Mouse (Mus musculus): ENCODE data around the gene Tdrd3. TPM values are rescaled to one million over a fixed set of nuclear protein-coding genes. Genes with fewer than 3 reads are reported as not detected.

Gene Tdrd3
- polyA plus RNA-seq, 1 experiment from 2014 or later: 46.5 TPM

GRCm38 (mm10) chr14:87459777-87460176, 43.3 kb downstream of the Tdrd3 start:
- Histone ChIP-seq H3K9me3 (no peaks in the 10 kb centered on the region), H3K4me1 (replicated peaks) (peaks cover 5% of the 10 kb centered on the region), H3K36me3 (peaks cover 12% of the 10 kb centered on the region), H3K4me3 (replicated peaks) (no peak overlapping the region), H3K9ac (replicated peaks) (no peak overlapping the region), H3K4me2 (no peak overlapping the region), H3K27me3 (no peaks in the 10 kb centered on the region), H3K27ac (no peak overlapping the region)
- ATAC-seq (ENCODE audit: insufficient number of reproducible peaks, insufficient read depth, low FRiP score, low TSS enrichment, low read depth): no peak
- 88% methylated on average over 1 of the region's 1 CpGs for WGBS

GRCm38 (mm10) chr14:87461543-87461942, 45.1 kb downstream of the Tdrd3 start:
- 84% methylated on average over 12 of the region's 12 CpGs for WGBS
- no peak for ATAC-seq (ENCODE audit: insufficient number of reproducible peaks, insufficient read depth, low FRiP score, low TSS enrichment, low read depth)
- H3K27me3 ChIP-seq: no peaks in the 10 kb centered on the region
- H3K27ac ChIP-seq: no peak overlapping the region
- no peaks in the 10 kb centered on the region for H3K9me3 ChIP-seq
- H3K36me3 ChIP-seq: peaks cover 16% of the 10 kb centered on the region
- no peak overlapping the region for H3K9ac ChIP-seq (replicated peaks)
- H3K4me2 ChIP-seq: no peak overlapping the region
- no peak overlapping the region for H3K4me3 ChIP-seq (replicated peaks)
- no peaks in the 10 kb centered on the region for H3K4me1 ChIP-seq (replicated peaks)

GRCm38 (mm10) chr14:87463963-87464654, 47.7 kb downstream of the Tdrd3 start:
- Histone ChIP-seq H3K27me3 (no peaks in the 10 kb centered on the region), H3K27ac (no peak overlapping the region), H3K4me1 (replicated peaks) (no peaks in the 10 kb centered on the region), H3K9ac (replicated peaks) (no peak overlapping the region), H3K4me3 (replicated peaks) (no peak overlapping the region), H3K36me3 (peaks cover 16% of the 10 kb centered on the region; the same call in 1 of the 2 replicates), H3K9me3 (no peaks in the 10 kb centered on the region), H3K4me2 (no peak overlapping the region)
- WGBS: 19% methylated on average over 11 of the region's 11 CpGs
- no peak; the same call in 1 of the 2 replicates for ATAC-seq (ENCODE audit: insufficient number of reproducible peaks, insufficient read depth, low FRiP score, low TSS enrichment, low read depth)

- no peaks in the 10 kb centered on the region for H3K27me3 ChIP-seq
- no peaks in the 10 kb centered on the region for H3K4me1 ChIP-seq (replicated peaks)
- H3K4me2 ChIP-seq: no peak overlapping the region
- H3K4me3 ChIP-seq (replicated peaks): no peak overlapping the region
- H3K27ac ChIP-seq: no peak overlapping the region
- no peaks in the 10 kb centered on the region for H3K9me3 ChIP-seq
- peaks cover 15% of the 10 kb centered on the region; the same call in 1 of the 2 replicates for H3K36me3 ChIP-seq
- no peak overlapping the region for H3K9ac ChIP-seq (replicated peaks)
- no peak for ATAC-seq (ENCODE audit: insufficient number of reproducible peaks, insufficient read depth, low FRiP score, low TSS enrichment, low read depth)
Measured at GRCm38 (mm10) chr14:87464655-87465054, 48.2 kb downstream of the Tdrd3 start.

GRCm38 (mm10) chr14:87467586-87467985, 51.1 kb downstream of the Tdrd3 start:
- Histone ChIP-seq H3K27ac (no peak overlapping the region), H3K4me3 (replicated peaks) (no peak overlapping the region), H3K9ac (replicated peaks) (no peak overlapping the region), H3K9me3 (no peaks in the 10 kb centered on the region), H3K36me3 (peaks cover 17% of the 10 kb centered on the region; the same call in 1 of the 2 replicates), H3K4me1 (replicated peaks) (no peaks in the 10 kb centered on the region), H3K27me3 (no peaks in the 10 kb centered on the region), H3K4me2 (no peak overlapping the region)
- no peak for ATAC-seq (ENCODE audit: insufficient number of reproducible peaks, insufficient read depth, low FRiP score, low TSS enrichment, low read depth)
- WGBS: 89% methylated on average over 12 of the region's 12 CpGs

- Histone ChIP-seq H3K27ac (no peak overlapping the region), H3K27me3 (no peaks in the 10 kb centered on the region), H3K9ac (replicated peaks) (no peak overlapping the region), H3K9me3 (no peaks in the 10 kb centered on the region), H3K4me1 (replicated peaks) (no peaks in the 10 kb centered on the region), H3K4me3 (replicated peaks) (no peak overlapping the region), H3K36me3 (peaks cover 40% of the 10 kb centered on the region; the same call in 1 of the 2 replicates), H3K4me2 (no peak overlapping the region)
- 75% methylated on average over 1 of the region's 1 CpGs for WGBS
- no peak for ATAC-seq (ENCODE audit: insufficient number of reproducible peaks, insufficient read depth, low FRiP score, low TSS enrichment, low read depth)
Measured at GRCm38 (mm10) chr14:87471521-87471920, 55.1 kb downstream of the Tdrd3 start.

- Histone ChIP-seq H3K9ac (replicated peaks) (no peak overlapping the region), H3K27ac (no peak overlapping the region), H3K27me3 (no peaks in the 10 kb centered on the region), H3K4me2 (no peak overlapping the region), H3K4me1 (replicated peaks) (no peaks in the 10 kb centered on the region), H3K9me3 (no peaks in the 10 kb centered on the region), H3K36me3 (peaks cover 34% of the 10 kb centered on the region; the same call in 1 of the 2 replicates), H3K4me3 (replicated peaks) (no peak overlapping the region)
- WGBS: 72% methylated on average over 2 of the region's 2 CpGs
- ATAC-seq (ENCODE audit: insufficient number of reproducible peaks, insufficient read depth, low FRiP score, low TSS enrichment, low read depth): no peak
Measured at GRCm38 (mm10) chr14:87472782-87473181, 56.3 kb downstream of the Tdrd3 start.

GRCm38 (mm10) chr14:87475721-87476359, 59.4 kb downstream of the Tdrd3 start:
- Histone ChIP-seq H3K36me3 (peaks cover 44% of the 10 kb centered on the region), H3K27ac (no peak overlapping the region), H3K4me3 (replicated peaks) (no peak overlapping the region), H3K4me1 (replicated peaks) (no peaks in the 10 kb centered on the region), H3K9me3 (no peaks in the 10 kb centered on the region), H3K4me2 (no peak overlapping the region), H3K27me3 (no peaks in the 10 kb centered on the region), H3K9ac (replicated peaks) (no peak overlapping the region)
- 75% methylated on average over 10 of the region's 10 CpGs for WGBS
- no peak for ATAC-seq (ENCODE audit: insufficient number of reproducible peaks, insufficient read depth, low FRiP score, low TSS enrichment, low read depth)

- Histone ChIP-seq H3K4me3 (replicated peaks) (no peak overlapping the region), H3K4me1 (replicated peaks) (no peaks in the 10 kb centered on the region), H3K27ac (no peak overlapping the region), H3K27me3 (no peaks in the 10 kb centered on the region), H3K9ac (replicated peaks) (no peak overlapping the region), H3K4me2 (no peak overlapping the region), H3K9me3 (no peaks in the 10 kb centered on the region), H3K36me3 (peaks cover 50% of the 10 kb centered on the region)
- ATAC-seq (ENCODE audit: insufficient number of reproducible peaks, insufficient read depth, low FRiP score, low TSS enrichment, low read depth): no peak
- 42% methylated on average over 2 of the region's 3 CpGs for WGBS
Measured at GRCm38 (mm10) chr14:87478339-87478951, 62.0 kb downstream of the Tdrd3 start.

GRCm38 (mm10) chr14:87485888-87486287, 69.4 kb downstream of the Tdrd3 start:
- no peak overlapping the region for H3K4me3 ChIP-seq (replicated peaks)
- H3K9ac ChIP-seq (replicated peaks): no peak overlapping the region
- H3K36me3 ChIP-seq: peaks cover 42% of the 10 kb centered on the region
- no peaks in the 10 kb centered on the region for H3K4me1 ChIP-seq (replicated peaks)
- ATAC-seq (ENCODE audit: insufficient number of reproducible peaks, insufficient read depth, low FRiP score, low TSS enrichment, low read depth): no peak
- no peak overlapping the region for H3K4me2 ChIP-seq
- H3K27ac ChIP-seq: no peak overlapping the region
- no peaks in the 10 kb centered on the region for H3K27me3 ChIP-seq
- no peaks in the 10 kb centered on the region for H3K9me3 ChIP-seq
- WGBS: 87% methylated on average over 3 of the region's 3 CpGs

GRCm38 (mm10) chr14:87497955-87498594, 81.6 kb downstream of the Tdrd3 start:
- ATAC-seq (ENCODE audit: insufficient number of reproducible peaks, insufficient read depth, low FRiP score, low TSS enrichment, low read depth): no peak
- H3K27ac ChIP-seq: no peak overlapping the region
- no peaks in the 10 kb centered on the region for H3K9me3 ChIP-seq
- H3K27me3 ChIP-seq: no peaks in the 10 kb centered on the region
- no peaks in the 10 kb centered on the region for H3K4me1 ChIP-seq (replicated peaks)
- H3K4me3 ChIP-seq (replicated peaks): no peak overlapping the region
- H3K36me3 ChIP-seq: peaks cover 7% of the 10 kb centered on the region; the same call in 1 of the 2 replicates
- H3K4me2 ChIP-seq: no peak overlapping the region
- 95% methylated on average over 11 of the region's 11 CpGs for WGBS
- H3K9ac ChIP-seq (replicated peaks): no peak overlapping the region

Data from limb, embryonic 12.5 days (tissue).